Mouse (Mus musculus) left cerebral cortex, adult 2 months (tissue): Measurements from ENCODE around the gene Zbtb22. TPM values are rescaled to one million over a fixed set of nuclear protein-coding genes. Genes with fewer than 3 reads are reported as not detected.

Experiments
- DNase-seq, 2 experiments: peaks; one replicate each; pipeline ENCODE4 v3.0.0; 2021 to 2022; ENCODE audit warnings: low spot score in 2 of 2, mixed read lengths in 1 of 2; ENCODE audit errors: extremely low spot score in 1 of 2
- H3K27ac ChIP-seq: fragments of 200-600 bp; 2 replicates; pipeline ENCODE4 v1.8.1; 2022
- H3K4me3 ChIP-seq: fragments of 200-600 bp; 2 replicates; pipeline ENCODE4 v1.8.1; 2022
- CTCF ChIP-seq: fragments of 200-600 bp; IDR thresholded peaks from 2 replicates; pipeline ENCODE4 v1.8.1; 2022; ENCODE audit warnings: antibody characterized with exemption, mild to moderate bottlenecking, moderate library complexity
- intact Hi-C: fragments of 180-260 bp; cut with DNase I; formaldehyde crosslinking; loops from one replicate; pipeline ENCODE4 v1.15.1; 2025
- total RNA-seq, 2 experiments: library from RNA; stranded (reverse); gene quantifications; 2 replicates each; pipeline ENCODE4 v1.2.3; 2021

The Zbtb22 gene
- total RNA-seq, 2 experiments from 2014 or later, result 35.8 to 36.0 TPM

GRCm38 (mm10) chr17:33917656-33918292, 2.1 kb downstream of the Zbtb22 start:
- no peak for DNase-seq
- no peak overlapping the region for H3K27ac ChIP-seq
- H3K4me3 ChIP-seq, result no peak overlapping the region
- TF ChIP-seq CTCF, result no peak
- intact Hi-C loops, result no loop called here

- TF ChIP-seq CTCF, result no peak
- intact Hi-C loops, result no loop called here
- no peak for DNase-seq
- H3K27ac ChIP-seq, result peak overlapping the region; percentile 21; the same call in 1 of the 2 replicates
- peak overlapping the region; percentile 56 for H3K4me3 ChIP-seq
These were observed 2.8 kb downstream of the Zbtb22 start for GRCm38 (mm10) chr17:33918293-33919203.

GRCm38 (mm10) chr17:33919351-33920281, 3.9 kb downstream of the Zbtb22 start:
- intact Hi-C loops, result loop anchor here (2.0 to 10.0 kb wide), 2 partner anchors 23 to 1535 kb away; partner anchors contain the start of gene Wiz
- TF ChIP-seq CTCF, result no peak; the same call in 1 of the 2 replicates
- Histone ChIP-seq H3K4me3 (peak overlapping the region; percentile 56), H3K27ac (peak overlapping the region; percentile 80)
- DNase-seq, result peak in 1 of 2 experiments; percentile 60

DNA sequence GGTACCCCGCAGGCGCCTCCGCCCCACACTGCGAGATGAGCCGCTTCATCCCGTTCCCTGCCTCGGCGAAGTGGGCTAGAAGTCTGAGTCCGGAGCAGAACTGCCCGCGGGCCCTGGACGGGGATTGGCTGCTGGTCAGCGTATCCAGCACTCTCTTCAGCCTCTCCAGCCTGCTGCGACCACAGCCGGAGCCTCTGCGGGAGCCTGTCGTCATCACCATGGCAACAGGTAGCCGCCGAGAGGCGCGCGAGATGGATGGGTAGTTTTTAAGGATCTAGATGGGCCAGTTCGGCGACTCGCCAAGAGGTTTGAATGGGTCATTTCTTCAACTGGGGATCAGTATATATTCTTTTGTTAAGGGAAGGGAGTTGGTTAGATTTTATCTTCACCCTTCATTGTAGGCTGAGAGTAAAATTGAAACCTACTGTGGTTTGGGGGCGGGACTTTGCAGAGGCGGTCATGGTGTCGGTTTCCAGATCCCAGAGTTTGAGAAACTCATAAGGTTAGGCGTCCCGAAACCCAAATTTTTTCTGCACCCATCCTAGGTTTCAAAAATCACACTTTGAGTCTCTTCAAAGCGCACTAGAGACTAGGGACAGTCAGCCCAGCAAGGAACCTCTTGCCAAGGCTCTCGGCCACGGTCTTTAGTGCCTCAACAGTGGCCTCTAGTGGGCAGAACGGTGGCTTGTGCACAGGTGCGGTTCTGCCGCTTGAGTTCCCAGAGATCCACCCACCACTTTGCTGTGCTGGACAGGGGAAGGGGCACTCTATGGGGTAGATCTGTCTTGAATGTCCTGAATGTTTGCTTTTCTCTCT, 4.8 kb downstream of the Zbtb22 start:
- DNase-seq, result peak; percentile 78 to 82
- peak overlapping the region; percentile 56 for H3K4me3 ChIP-seq
- H3K27ac ChIP-seq, result peak overlapping the region; percentile 80
- intact Hi-C loops, result loop anchor here (2.0 to 10.0 kb wide), 2 partner anchors 24 to 1536 kb away; partner anchors contain the start of gene Wiz
- TF ChIP-seq CTCF, result peak; percentile 83

DNA sequence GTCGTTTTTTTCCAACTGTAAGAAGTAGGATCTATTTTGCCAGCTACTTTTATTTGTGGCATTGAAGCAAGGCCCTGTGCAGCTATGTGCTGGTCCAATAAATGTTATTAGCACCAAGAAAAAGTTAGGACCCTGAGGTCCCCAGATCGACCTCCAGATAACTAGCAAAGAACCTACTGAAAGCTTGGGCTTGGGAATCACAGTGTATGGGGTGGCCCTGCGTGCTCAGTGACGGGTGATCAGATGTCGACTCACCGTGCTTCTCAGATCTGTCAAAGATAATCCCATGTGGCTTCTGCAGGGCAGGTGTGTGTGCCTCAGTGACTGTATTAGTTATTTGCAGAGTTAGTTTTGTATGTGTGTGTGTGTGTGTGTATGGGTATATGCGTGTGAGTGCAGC, 5.7 kb downstream of the Zbtb22 start:
- no peak for DNase-seq
- TF ChIP-seq CTCF, result no peak
- Histone ChIP-seq H3K27ac (no peak overlapping the region), H3K4me3 (no peak overlapping the region)
- intact Hi-C loops, result loop anchor here (2.0 to 10.0 kb wide), 2 partner anchors 25 to 1537 kb away; partner anchors contain the start of gene Wiz

- DNase-seq, result no peak
- peak; percentile 29 for TF ChIP-seq CTCF
- Histone ChIP-seq H3K4me3 (no peak overlapping the region), H3K27ac (no peak overlapping the region)
- intact Hi-C loops, result loop anchor here (10.0 kb wide), 1 partner anchor 1540 kb away; the partner anchor contains the start of gene Wiz
These were observed 9.0 kb downstream of the Zbtb22 start for GRCm38 (mm10) chr17:33924577-33925283.

DNA sequence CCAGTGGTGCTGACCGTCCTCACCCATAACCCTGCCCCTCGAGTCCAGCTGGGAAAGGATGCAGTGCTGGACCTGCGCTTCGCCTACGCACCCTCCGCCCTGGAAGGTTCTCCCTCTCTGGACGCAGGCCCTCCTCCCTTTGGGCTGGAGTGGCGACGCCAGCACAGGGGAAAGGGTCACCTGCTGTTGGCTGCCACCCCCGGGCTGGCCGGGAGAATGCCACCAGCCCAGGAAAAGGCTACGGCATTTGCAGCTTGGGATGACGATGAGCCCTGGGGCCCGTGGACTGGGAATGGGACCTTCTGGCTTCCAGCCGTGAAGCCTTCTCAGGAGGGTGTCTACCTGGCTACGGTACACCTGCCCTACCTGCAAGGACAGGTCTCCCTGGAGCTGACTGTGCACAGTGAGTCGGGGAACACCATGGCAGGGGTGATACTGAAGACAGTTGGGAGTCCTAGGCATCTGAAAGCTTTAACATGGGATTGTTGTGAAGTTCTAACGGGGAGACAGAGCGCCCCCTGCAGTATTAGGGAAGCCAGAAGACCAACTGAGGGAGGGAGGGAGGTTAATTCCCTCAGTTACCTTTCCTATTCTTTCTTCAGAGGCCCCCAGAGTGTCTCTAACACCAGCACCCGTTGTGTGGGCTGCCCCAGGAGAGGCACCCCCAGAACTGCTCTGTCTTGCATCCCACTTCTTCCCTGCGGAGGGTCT, 9.9 kb downstream of the Zbtb22 start:
- no peak for DNase-seq
- H3K4me3 ChIP-seq, result no peak overlapping the region
- no peak overlapping the region for H3K27ac ChIP-seq
- intact Hi-C loops, result loop anchor here (10.0 kb wide), 1 partner anchor 1541 kb away; the partner anchor contains the start of gene Wiz
- peak; percentile 6 for TF ChIP-seq CTCF

DNA sequence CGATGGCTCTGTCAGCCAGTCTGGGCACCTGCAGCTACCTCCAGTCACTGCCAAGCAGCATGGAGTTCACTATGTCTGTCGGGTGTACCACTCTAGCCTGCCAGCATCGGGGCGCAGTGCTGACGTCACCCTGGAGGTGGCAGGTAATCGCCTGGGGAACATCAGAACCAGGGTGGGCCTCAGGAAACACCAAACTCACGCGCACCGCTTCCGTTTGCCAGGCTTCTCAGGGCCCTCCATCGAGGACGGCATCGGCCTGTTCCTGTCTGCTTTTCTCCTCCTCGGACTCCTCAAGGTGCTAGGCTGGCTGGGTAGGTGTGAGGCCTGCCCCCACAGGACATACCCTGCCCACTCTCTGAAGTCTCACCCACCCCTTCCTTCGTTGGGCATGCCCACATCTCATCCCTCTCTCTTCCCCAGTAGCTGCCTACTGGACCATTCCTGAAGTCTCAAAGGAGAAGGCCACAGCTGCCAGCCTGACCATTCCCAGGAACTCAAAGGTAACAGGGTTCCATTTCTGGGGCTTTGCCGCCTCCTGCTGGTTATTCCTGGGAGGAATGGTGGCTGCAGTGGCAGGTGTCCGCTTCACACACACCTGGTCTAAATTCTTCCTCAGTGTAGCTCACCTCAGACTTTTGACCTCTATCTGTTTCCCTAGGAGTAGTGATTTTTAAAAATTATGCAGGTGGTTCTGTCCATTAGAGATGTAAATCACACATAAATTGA, 10.7 kb downstream of the Zbtb22 start:
- Histone ChIP-seq H3K27ac (no peak overlapping the region), H3K4me3 (no peak overlapping the region)
- peak; percentile 33 for TF ChIP-seq CTCF
- DNase-seq, result no peak
- intact Hi-C loops, result loop anchor here (10.0 kb wide), 1 partner anchor 1542 kb away; the partner anchor contains the start of gene Wiz
